Mouse (Mus musculus) WW6 (cell line): ENCODE measurements around the gene Opn3.

ENCODE experiments used
- DNase-seq: peaks from one replicate; pipeline ENCODE4 v3.0.0-alpha.2; 2013; ENCODE audit warnings: low read depth, low spot score

The Opn3 gene

DNA sequence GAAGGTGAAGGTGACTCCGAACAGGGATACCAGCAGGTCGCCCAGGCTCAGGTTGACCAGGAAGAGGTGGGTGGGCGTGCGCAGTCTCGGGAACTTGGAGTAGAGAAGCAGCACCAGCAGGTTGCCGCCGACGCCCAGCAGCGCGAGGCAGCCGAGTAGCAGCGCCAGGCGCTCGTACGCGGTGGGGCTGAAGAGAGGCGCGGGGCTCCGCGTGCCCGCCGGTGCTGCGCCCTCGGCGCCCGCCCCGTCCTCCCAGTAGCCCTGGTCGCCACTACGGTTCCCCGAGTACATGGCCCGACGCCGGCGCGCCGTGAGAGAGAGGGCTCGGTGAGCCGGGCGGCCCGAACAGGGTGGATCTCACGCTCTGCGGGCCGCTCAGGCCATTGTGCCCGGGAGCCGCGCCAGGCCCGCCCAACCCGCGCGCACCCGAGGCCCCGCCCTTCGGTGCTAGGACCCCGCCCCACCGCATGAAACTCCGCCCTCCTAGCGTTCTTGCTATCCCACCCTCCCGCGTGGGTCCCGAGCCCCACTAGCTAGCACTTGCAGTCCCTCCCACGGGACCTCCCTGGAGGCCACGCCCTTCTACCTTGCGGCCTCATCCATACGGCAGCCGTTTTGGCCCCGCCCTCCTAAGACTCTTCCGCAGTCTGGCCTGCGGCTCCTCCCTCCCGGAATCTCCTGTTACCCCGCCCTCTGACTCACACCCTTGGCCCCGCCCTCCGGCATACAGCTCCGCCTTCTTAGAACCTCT is at the start of gene Opn3, which contains the start of gene Chml:
Gene Opn3 (minus strand): TSS at position 531 of the 751 bp plus-strand sequence.
Gene Chml (minus strand): TSS at position 656 of the 751 bp plus-strand sequence.
- DNase-seq = peak; percentile 96

DNA sequence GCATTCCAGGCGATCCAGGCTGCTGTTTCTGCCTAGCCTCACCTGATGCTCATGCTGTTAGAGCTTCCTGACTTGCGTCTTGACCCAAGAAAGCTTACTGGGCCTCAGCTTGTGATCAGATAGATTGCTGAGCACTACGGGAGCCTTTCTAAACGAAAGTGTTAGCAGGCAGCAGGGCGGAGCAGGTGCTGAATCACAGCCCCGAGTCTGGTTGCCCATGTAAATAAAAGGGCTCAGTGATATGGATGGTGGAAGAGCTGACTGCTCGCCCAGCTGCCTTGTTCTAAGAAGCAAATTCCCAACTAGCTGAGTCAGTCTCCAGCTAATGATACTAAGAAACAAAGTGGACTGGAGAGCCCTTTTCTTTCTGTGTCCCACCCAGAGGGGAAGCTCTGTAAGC is 33.2 kb upstream of the Opn3 start:
- DNase-seq = no peak

DNA sequence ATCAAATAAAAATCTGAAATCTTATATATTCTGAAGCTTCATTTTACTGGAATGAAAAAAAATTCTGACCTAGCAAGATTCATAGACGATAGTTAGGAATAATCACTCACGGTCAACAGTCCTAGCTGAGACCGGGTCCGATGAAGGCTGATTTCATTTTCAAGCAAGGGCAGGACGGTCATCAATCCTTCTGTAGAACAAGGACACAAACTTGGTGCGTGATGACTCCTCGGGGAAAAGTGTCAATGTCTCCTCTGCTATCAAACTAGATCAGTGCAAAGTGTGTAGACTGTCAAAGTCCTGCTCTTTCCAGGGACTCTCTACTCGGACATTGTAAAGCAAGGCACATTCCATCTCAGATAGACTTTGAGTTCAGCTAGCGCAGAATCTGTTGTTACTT is 24.3 kb upstream of the Opn3 start:
- DNase-seq = no peak

DNA sequence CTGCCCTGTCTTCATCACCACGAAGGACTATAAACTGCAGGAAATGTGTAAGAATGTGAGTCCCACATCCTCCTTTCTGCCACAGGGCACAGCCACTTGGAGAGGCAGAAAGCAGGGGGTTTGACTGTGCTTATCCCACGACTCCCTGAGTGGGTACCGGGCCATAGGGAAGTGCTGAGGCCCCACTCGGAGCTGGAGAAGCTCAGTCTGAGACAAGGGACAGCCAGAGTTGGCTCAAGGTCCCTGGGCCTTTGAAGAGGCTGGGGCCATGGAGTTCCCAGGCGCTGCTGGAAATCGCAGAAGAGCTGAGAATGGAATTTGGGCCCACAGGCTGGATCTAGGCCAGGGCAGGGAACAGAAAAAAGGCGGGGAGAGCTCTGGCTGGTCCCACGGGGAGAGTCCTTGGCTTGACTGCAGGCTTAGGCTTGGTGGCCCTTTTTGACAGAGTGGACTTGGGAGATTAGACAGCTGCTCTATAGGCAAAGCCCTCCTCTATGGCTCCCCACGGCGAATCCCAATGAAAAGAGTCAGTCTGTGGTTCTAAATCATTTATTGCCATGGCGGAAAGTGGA is 19.8 kb upstream of the Opn3 start:
- no peak for DNase-seq

DNA sequence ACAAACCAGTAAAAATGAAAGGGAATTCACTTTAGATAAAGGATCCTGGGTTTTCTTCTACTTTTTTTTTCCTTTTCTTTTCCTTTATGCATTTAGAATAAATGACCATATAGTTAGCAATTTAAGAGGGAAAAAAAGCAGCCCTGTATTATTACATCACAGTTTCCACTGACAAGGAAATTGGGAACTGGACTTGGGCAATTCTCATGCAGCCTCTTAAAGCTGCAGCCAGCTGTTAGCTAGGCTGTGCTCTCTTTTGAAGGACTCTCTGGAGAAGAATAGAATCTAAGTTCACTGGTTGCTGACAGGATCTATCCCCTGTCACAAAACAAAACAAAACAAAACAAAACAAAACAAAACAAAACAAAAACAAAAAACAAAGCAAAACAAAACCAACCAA is 15.4 kb upstream of the Opn3 start:
- DNase-seq = no peak

DNA sequence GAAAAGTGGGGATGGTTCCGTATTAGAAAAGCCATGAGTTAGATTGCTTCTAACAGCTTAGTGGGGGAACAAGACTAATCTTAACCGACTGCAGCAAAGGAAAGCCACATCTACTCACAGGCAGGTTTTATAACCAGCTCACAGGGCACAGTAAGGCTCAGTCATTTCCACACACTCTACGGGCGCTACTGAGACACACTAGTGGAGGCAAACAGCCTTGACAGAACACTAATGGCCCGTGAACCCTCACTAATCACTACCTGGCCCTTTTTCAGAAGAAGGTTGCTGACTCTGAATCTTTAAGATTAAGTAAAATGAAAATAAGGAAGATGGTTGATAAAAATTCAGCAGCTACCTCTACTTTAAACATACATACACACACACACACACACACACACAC is 15.0 kb upstream of the Opn3 start:
- DNase-seq = no peak

DNA sequence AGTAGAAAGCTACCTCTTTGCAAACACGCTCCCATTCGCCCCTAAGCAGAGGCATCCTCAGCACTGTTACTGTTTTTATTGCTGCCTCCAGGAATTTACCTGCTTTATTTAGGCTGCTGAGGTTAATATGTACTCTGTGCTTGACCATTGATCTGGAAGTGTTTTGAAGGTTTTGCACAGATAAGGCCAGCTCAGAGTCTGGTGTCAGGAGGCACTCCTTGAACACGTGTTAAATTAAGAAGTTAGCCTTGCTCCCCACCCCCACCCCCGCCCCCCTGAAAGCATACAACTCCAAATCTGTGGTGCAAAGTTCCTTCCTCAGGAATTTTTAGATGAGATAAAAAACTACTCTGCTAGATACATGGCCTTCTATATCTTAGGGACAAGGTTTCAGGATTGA is 8.6 kb upstream of the Opn3 start:
- no peak for DNase-seq

DNA sequence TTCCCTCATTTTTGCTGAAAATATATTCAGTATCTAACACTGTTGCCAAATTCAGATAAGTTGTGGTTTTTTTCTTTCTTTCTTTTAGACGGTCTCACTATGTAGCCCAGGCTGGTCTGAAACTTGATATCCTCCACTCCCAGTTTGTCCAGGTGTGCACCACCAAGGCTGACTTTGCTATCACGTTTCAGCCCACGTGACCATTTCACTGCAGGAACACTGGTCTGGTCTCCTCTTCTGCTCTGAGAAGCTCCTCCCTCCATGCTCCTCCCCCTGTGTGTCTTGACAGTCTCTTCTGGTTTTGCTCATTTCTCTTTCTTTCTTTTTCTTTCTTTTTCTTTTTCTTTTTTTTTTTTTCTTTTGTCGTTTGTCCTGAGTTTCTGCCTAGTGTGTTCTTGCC is 7.2 kb upstream of the Opn3 start:
- DNase-seq = peak; percentile 47

DNA sequence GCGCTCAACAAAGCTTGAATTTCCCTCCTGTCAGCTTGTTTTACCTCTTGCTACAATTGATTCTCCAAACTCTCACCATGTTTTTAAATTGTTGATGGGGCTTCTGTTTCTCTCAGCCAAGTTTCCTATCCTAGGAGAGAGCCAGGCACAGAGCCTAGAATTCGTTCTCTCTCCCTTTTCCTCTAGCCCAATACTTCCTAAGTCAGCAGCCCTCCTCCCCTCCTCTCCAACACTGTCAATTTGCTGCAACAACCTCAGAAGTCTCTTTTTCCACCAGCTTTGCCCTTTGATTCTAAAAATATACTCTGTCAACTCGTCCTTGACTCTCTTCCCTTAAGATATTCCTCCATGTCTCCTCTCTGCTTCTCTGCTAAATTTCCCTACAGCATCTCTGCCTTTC is 6.8 kb upstream of the Opn3 start:
- no peak for DNase-seq

DNA sequence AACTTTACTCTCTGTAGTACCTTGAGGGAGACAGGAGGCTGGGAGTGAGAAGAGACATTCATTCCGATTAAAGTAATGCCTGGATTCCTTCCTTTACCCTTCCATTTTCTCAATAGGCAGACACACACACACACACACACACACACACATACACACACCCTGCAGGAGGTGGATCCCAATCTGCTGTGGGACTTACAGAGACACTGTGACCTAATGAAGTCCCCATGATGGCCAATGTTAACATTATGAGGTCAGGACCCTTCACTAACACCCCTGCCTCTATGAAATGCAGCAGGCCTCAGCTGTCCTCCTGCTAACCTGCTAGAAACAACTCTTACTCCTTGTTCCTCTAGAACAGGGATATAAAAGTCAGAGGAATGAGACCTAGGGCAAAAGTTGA is 5.7 kb upstream of the Opn3 start, which contains the start of gene Wdr64:
Gene Wdr64 (plus strand): TSS at position 301 of the 400 bp plus-strand sequence.
- no peak for DNase-seq

DNA sequence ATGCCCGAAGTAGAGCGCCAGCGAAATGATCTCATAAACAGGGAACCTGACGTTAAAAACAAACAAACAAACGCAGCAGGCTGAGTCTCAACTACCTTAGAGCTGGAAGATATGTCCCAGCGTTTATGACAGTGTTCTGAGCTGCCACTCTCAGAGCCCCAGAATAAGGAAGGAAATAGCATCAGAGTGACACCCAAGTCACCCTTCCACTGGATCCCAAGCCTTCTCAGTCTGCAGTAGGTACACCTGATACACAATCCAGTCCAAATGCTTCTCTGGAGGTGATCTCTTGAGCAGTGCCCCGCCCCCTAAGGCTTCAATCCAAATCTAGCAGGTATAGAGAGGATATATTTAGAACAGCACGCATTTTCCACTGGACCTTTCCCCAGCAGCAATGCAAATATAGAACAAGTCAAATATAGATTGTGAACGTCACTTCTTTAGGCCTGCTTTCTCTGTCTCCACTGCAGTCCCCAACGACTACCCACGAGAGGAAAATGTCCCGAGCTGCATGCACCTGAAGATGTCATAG is 919 bp upstream of the Opn3 start:
- DNase-seq = no peak

DNA sequence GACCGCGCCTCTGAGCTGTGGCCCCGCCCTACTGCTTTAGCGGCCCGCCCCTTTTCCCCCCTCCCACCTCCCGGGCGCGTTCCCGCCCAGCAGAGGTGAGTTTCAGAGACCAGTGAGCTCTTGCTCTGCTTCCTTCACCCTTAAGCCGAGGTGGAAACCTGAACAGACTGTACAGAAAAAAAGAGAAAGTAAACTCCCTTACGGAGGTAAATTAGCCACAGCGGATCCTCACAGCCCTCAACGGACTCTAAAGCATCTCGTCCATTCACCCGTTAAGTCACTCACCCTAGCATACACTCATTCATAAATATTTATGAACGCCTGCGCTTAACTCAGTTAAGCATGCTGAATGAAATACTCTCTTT is 403 bp upstream of the Opn3 start:
- DNase-seq = no peak

DNA sequence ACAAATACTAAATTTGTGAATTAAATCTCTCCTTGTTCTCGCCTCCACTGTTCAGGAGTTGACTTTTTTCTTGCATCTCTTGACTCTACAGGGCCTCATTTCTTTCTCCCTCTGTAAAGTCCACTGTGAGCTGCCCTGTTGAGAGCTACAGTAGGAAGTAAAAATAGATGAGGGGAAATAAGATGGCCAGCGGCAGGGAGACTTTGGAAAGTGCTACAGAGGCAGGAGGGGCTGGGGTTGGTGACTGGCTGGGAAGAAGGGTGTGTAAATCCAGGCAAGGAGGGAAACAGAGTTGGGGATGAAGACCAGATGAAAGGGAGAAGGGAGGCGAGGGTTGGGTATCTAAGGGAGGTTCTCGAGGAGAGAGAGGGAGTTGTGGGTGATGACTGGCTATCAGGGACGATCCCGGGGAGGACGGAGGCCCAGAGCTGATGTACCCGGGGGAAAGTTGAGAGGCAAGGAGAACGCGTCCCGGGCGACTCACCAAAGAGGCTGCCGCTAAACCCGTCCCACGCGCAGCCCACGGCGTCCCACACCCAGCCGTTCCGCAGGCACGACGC is 810 bp downstream of the Opn3 start:
- no peak for DNase-seq

DNA sequence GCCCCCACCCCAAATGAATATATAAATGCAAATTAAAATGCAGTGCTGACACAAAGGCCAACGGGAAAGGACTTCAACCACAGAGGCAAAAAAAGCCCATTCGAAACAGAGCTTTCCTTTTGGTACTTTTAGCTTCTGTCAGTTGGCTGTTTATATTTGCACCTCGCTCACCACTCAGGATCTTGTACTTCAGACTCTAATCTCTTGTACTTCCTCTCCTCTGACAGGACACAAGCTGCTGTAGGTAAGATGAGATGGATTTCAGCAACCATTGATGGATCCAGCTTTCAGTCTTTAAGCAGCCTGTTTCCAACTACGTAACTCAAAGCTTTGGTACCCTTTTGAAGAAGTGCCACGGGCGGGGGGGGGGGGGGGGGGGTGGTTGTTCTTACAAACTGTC is 11.6 kb downstream of the Opn3 start:
- DNase-seq = no peak

DNA sequence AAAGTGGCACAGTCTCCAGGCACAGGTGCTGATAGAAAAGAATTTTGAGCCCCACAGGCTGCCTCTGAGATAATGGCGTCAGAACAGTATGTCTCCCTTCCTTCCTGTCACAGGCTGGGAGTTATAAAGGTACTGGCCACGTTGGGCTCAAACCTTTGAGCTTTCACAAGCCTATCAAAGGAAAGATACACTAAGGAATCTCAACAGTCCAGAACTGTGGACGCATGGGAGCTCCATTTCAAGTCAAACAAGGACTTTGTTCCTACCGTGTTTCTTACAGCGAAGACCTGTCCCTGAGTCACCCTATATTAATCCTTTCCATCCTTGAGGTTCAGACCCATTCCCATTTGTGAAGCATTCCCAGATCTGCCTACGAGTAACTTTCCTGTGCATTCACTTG is 15.1 kb downstream of the Opn3 start:
- no peak for DNase-seq

DNA sequence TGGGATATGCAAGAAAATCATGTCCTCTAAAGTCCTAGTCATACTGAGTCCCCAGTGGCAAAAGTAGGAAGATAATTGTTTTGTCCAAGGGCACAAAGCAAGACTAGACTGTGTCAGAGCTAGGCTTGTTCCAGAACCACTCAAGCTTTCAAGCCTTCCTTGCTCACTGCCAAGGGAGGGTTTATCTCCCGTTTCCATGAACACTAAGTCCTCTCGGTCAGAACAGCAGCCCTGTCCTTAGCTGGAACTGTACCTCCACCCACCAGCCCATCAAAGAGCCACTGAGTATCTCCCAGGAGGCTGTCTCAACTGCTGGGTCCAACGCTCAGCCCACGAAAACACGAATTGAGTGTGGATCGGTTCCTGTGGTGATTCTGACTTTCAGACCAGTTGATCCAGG is 17.5 kb downstream of the Opn3 start:
- no peak for DNase-seq

DNA sequence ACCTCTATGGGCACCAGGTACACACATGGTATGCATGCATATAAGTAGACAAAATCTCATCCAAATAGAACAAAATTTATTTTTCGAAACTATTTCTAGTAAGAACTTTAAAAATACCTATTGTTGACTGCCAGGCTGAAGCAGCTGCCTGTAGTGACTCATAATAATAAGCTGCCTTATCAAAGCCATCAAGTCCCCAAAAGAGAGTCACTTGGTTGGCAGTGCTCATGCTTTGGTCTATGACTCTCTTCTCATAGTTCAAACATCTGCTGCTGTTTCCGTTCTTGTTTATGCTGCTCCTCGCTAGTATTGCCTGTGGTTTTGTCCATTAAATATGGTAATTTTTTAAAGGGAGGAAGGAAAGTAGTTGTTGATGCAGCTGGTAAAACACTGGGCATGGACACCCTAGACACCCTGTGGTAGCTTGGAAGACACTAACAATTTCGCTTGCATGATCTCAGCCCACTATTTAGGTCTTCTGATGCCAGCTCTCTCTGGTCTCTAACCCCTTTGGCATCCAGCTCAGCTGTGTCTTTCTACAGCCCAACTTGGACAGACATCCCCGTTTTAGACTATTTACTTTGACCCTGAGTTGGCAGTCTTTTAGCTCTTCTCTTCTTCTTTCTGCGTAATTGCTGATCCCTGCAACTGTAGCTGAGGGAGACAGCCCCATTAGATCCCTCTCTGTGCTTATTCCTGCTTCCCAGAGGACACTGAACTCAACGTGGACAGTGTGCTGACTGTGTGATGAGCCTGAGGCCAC is 18.8 kb downstream of the Opn3 start:
- no peak for DNase-seq

DNA sequence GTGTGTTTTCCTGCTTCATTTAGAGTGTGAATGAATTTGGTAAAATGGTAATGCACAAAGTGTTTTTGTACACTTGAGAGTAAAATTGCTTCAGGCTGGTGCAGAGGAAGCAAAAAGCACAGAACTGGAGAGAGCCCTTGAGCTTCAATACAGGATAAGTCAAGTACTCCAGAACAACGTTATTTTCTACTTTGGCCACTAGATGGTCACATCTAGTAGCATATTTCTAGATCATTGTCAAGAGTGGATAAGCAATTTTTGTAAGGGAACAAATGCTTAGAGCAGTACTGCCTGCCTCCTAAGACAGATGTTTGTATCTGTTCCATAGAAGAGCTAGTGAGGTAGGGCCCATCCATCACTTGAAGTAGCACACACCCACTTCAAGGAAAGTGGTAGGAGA is 20.9 kb downstream of the Opn3 start:
- DNase-seq = no peak

DNA sequence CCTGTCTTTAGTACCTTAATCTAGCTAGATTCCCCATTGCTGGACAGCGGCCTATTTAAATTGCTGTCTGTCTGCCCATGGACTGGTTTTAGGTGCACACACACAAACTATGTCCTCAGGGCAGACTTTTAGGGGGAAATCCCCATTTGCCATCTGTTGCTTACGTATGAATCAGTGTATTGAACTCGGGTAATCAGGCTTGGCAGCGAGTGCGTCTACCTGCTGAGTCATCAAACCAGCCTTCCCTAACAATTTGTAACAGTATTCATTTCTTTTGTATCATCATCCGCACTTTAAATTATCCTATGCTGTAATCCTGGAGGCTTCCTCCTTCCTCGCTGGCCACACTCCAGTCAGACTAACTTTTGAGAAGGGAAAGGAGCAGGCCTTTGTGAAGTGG is 22.5 kb downstream of the Opn3 start:
- no peak for DNase-seq

DNA sequence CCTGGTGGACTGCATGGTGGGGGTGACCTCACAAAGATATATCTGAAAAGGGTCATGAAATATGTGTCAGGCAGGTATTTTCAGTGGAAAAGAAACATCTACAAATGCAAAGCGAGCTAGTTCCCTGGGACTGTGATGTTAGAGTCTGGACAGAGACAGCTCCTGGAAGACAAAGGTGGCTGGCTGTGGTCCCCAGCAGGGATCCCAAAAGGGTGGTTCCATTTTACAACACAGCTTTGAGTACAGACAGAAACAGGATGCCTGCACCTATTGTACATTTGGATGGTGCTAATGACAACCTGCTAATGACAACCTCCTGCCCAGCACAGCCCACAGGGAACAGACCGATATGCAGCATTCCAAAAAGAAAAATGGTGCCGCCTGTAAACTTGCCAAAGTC is 23.1 kb downstream of the Opn3 start:
- no peak for DNase-seq

DNA sequence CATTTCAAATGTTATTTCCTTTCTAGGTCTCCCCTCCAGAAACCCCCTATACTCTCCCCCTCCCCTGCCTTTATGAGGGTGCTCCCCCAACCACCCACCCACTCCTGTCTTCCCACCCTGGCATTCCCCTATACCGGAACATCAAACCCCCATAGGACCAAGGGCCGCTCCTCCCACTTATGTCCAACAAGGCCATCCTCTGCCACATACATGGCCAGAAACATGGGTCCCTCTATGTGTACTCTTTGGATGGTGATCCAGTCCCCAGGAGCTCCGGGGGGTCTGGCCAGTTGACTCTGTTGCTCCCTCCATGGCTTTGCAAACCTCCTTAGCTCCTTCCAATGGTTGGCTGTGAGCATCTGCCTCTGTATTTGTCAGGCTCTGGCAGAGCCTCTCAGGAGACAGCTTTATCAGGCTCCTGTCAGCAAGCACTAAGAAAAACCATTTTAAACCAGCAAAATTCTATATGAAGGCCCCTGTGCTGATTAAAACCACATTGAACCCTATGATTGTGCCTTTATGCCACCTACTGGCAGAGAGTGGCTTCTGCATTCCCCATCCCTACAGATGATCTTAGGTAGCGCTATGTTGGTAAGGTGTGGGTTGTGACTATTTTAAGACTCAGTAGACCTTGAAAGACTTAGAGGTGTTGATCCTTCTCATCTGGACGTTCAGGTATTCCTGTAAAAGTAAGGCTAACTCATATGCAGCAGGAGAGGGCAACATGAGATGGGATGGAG is 23.7 kb downstream of the Opn3 start:
- no peak for DNase-seq

DNA sequence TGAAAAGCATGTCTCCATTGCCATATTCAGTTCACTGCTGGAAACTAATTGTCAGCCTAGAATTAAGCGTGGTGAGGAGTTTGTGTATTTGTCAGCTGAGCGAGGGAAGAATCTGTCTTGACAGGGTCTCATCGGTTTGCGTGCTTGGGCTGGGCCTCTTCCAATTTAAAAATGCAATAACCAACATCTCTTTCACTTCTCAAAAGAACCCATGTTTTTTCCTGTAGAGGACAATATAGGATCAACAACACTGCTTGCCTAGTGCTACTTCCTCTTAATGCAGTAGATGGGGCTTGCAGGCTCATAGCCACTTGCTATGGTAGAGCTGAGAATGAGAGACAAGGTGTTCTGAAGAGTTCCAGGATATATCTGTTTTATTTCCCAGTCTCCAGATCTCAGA is 32.7 kb downstream of the Opn3 start:
- DNase-seq = no peak
